Mouse (Mus musculus) embryonic fibroblast, embryonic 13.5 days (primary cell): ENCODE results near the gene Ndufs8.
"Not testable (repeated sequence)": the region's sequence is repeated elsewhere in the genome, so short reads cannot be mapped to it uniquely, and the experiment has no call there.

Experiments
- CTCF ChIP-seq: IDR thresholded peaks from 2 replicates; pipeline ENCODE4 v1.5.1; 2011; ENCODE audit warnings: mild to moderate bottlenecking, control low read depth, low read length, moderate library complexity, borderline replicate concordance; ENCODE audit not compliant: insufficient read depth
- POLR2A ChIP-seq: IDR thresholded peaks from 2 replicates; pipeline ENCODE4 v1.6.1; 2011; ENCODE audit warnings: low read depth, mild to moderate bottlenecking, control low read depth, low read length, moderate library complexity

DNA sequence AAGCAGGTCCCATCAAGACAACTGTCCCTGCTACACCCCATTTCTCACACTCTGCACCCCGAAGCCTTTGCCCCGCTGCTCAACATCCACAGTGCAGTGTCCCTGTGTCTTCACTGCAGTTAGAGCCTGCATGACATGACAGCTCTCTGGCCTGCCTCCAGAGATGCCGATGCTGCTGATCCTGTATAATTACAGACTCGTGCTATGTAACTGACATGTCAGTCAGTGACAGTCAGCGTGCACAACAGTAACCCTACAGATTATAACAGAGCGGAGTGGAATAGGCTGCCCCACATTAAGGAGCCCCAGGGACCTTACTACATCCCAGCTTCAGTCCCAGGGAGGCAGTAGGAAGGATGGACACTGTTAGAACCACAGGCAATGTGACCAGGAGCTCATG lies 49.2 kb upstream of the Ndufs8 start:
- TF ChIP-seq CTCF, POLR2A: not testable (repeated sequence)
